19 mouse cellular contexts compared by ENCODE assay signal in the genomic region with DNA sequence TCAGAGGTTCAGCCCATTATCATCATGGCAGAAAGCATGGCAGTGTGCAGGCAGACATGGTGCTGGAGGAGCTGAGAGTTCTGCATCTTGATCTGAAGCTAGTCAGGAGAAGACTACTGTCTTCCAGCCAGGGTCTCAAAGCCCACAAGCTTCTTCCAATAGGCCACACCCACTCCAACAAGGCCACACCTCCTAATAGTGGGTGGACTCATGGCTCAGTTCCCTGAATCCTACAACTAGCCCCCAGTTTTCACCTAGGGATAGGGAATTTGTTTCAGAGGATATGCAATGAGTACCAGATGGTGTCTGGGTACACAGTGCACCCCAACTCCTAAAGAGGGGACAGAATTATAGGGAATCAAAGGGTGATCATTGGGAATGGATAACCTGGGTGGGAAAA.
"Had no signal": no experiment of that assay in that cellular context is flagged by ENCODE, and none has a peak within 500 bp of the region (broad histone marks: within the 10 kb centered on the region; RNA-seq: fewer than 3 reads in every experiment).

No protein-coding gene starts in this region.

- H3K36me3 ChIP-seq: heart, embryonic 10.5 days; heart, embryonic 12.5 days; hindbrain, embryonic 13.5 days; hindbrain, embryonic 15.5 days; kidney, embryonic 15.5 days; limb, embryonic 12.5 days; limb, embryonic 15.5 days; liver, embryonic 12.5 days had no signal

- H3K4me3 ChIP-seq: heart, embryonic 10.5 days; heart, embryonic 12.5 days; hindbrain, embryonic 13.5 days; hindbrain, embryonic 15.5 days; kidney, embryonic 15.5 days; limb, embryonic 12.5 days; limb, embryonic 15.5 days; liver, embryonic 12.5 days had no signal

- DNase-seq: gastrocnemius, postnatal 36 days; heart, postnatal 36 days; kidney, adult 11 months; kidney, adult 2 months; kidney, adult 9 months; kidney, postnatal 14 days; kidney, postnatal 36 days; layer of hippocampus, postnatal 36 days; left cerebral cortex, postnatal 4 days had no signal

- H3K27ac ChIP-seq: hindbrain, embryonic 13.5 days; hindbrain, embryonic 15.5 days; hindbrain, postnatal 0 days; kidney, postnatal 0 days; limb, embryonic 12.5 days; liver, embryonic 12.5 days had no signal

- H3K27me3 ChIP-seq: heart, embryonic 12.5 days; hindbrain, embryonic 13.5 days; hindbrain, embryonic 15.5 days; kidney, embryonic 15.5 days; limb, embryonic 12.5 days; limb, embryonic 15.5 days; liver, embryonic 12.5 days had no signal
